Mouse (Mus musculus) megakaryocyte, embryonic 14.5 days (primary cell): ENCODE data around the gene Tac2.
"Not testable (repeated sequence)": the region's sequence is repeated elsewhere in the genome, so short reads cannot be mapped to it uniquely, and the experiment has no call there.

Source experiments
- FLI1 ChIP-seq: IDR thresholded peaks from 2 replicates; pipeline ENCODE4 v1.6.1; 2012; ENCODE audit warnings: low read length, inconsistent platforms, mixed read lengths
- GATA1 ChIP-seq: IDR thresholded peaks from 3 replicates; pipeline ENCODE4 v1.6.1; 2012; ENCODE audit warnings: mixed read lengths, low read length, inconsistent platforms, borderline replicate concordance

GRCm38 (mm10) chr10:127762926-127763325, 38.6 kb downstream of the Tac2 start:
- TF ChIP-seq GATA1, FLI1: not testable (repeated sequence)
